Mouse (Mus musculus) hindbrain, embryonic 10.5 days (tissue): ENCODE measurements around the gene Fbxl7. TPM values are rescaled to one million over a fixed set of nuclear protein-coding genes. Genes with fewer than 3 reads are reported as not detected.

Source experiments
- DNase-seq: peaks from one replicate; pipeline ENCODE4 v3.0.0-alpha.2; 2017; ENCODE audit warnings: low spot score
- H3K27ac ChIP-seq: fragments of 300-500 bp; sonication (generic); 2 replicates; pipeline ENCODE4 v1.5.1; 2016; ENCODE audit warnings: mild to moderate bottlenecking, moderate library complexity
- H3K27me3 ChIP-seq: fragments of 300-500 bp; sonication (generic); 2 replicates; pipeline ENCODE4 v1.6.1; 2016; ENCODE audit warnings: mild to moderate bottlenecking; ENCODE audit not compliant: poor library complexity, insufficient read depth, severe bottlenecking
- H3K36me3 ChIP-seq: fragments of 300-500 bp; sonication (generic); 2 replicates; pipeline ENCODE4 v1.6.1; 2016; ENCODE audit warnings: mild to moderate bottlenecking, moderate library complexity
- H3K4me1 ChIP-seq: fragments of 300-500 bp; sonication (generic); replicated peaks from 2 replicates; pipeline ENCODE4 v1.6.1; 2016; ENCODE audit warnings: mild to moderate bottlenecking
- H3K4me3 ChIP-seq: fragments of 300-500 bp; sonication (generic); 2 replicates; pipeline ENCODE4 v1.5.1; 2016; ENCODE audit warnings: mild to moderate bottlenecking, moderate library complexity
- H3K9me3 ChIP-seq: fragments of 300-500 bp; sonication (generic); 2 replicates; pipeline ENCODE4 v1.6.1; 2016; ENCODE audit warnings: mild to moderate bottlenecking, moderate library complexity
- WGBS: fragments of 180-500 bp; shearing (Covaris S2); methylation state at CpG from one replicate; pipeline ENCODE4 v1.1.7; 2016; 5-methylcytosine and 5-hydroxymethylcytosine counted together
- polyA plus RNA-seq: library from polyadenylated mRNA; unstranded; fragments of >200 nt; fragmentation: Nextera tagmentation; extraction: Ambion mirVana; gene quantifications from 2 replicates; pipeline ENCODE4 v1.2.1, GENCODE M21; 2016

Fbxl7 gene
- polyA plus RNA-seq: 13.8 and 14.7 TPM in 2 replicates

DNA sequence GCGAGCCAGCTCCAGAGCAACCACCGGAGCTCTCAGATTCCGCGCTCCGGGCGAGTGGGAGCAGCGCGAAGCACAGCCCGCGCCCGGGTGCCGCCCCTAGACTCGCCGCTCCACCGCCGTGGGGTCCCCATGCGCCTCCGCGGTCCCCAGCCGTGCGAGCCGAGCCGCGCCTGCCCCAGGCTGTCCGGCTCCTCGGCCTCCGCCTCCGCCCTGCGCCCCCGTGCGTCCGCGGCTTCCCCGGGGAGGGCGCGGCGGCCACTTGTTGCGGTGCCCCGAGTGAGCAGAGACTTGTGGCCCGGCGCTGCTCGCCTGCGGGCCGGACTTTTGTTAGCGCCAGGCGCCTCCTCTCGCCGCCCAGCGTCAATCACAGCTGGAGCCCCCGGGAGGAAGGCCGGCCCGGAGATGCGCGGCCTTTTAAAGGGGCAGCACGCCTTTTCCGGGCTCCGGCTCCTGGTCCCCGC is at the start of gene Fbxl7:
TSS of gene Fbxl7 (minus strand) at position 330 of the 461 bp plus-strand sequence.
- Histone ChIP-seq H3K27me3 (no peaks in the 10 kb centered on the region; the same call in 1 of the 2 replicates), H3K27ac (peak within 1 kb of the TSS; percentile 97), H3K4me3 (peak within 1 kb of the TSS; percentile 90), H3K4me1 (peaks cover 21% of the 10 kb centered on the region), H3K9me3 (no peaks in the 10 kb centered on the region), H3K36me3 (no peaks in the 10 kb centered on the region)
- WGBS: under 1% methylated on average over 55 of the region's 58 CpGs
- peak; percentile 89 for DNase-seq

DNA sequence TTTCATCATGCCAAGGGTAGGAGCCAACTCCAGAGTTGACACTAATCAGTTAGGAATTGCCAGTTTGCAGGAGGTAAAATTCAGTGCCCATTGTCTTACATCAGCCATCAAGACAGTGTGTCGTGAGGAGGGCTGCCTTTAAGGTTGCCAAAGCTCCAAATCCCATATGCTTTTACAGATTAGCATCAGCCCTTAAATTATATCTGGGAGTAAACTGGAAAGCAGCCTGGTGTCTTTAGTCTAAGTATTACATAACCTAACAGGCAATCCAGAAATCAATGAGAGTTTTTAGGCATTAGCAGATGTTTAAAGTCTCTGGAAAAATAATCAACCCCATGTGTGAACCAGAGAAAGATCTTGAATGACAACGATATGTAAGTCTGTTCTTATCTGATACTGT is 26.6 kb upstream of the Fbxl7 start:
- Histone ChIP-seq H3K4me1 (0 out of 2 replicates have a peak, but pooled peaks cover 2% of the 10 kb centered on the region), H3K4me3 (no peak overlapping the region), H3K9me3 (no peaks in the 10 kb centered on the region), H3K27me3 (no peaks in the 10 kb centered on the region), H3K36me3 (no peaks in the 10 kb centered on the region), H3K27ac (no peak overlapping the region)
- no peak for DNase-seq
- 91% methylated on average over 2 of the region's 2 CpGs for WGBS

DNA sequence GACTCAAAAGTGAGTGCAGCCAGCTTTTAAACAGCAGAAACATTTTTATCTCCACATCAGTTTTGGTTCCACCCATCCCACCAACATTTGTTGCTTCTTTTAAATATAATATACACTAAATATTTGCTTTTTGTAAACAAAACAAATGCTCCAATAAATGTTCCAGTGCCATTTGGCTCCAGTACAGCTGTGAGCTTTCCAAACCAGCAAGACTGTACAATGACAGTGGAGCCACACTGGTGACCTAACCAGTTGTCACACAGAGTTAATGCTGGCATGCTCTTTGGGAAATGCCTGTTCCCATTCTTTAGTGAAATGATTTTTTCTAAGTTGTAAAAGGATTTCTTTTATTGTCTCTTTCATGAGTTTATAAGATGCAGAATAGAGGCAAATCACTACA is 18.0 kb upstream of the Fbxl7 start:
- Histone ChIP-seq H3K4me1 (0 out of 2 replicates have a peak, but pooled peaks cover under 1% of the 10 kb centered on the region), H3K27me3 (no peaks in the 10 kb centered on the region), H3K36me3 (no peaks in the 10 kb centered on the region), H3K9me3 (peaks cover 3% of the 10 kb centered on the region), H3K27ac (no peak overlapping the region), H3K4me3 (no peak overlapping the region)
- DNase-seq: no peak

DNA sequence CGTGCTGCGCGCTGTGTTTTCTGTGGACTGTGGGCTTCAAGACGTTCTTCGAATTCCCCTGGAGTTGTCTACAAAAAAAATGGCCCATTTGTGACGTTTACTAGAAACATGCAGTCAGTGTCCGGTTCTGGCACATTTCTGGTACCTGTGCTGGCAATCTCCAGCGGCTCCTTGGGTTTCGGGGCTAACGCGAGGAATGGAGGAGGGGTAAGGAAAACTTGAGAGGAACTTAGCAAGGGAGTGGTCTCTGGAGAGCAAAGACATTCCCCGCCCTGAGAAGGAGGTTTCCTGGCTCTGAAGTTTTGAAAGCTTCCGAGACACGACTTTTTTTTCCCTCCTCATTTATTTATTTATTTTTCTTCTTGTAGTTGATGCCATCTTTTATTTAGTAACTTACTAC is 381 bp upstream of the Fbxl7 start:
- H3K9me3 ChIP-seq: no peaks in the 10 kb centered on the region
- under 1% methylated on average over 14 of the region's 14 CpGs for WGBS
- no peaks in the 10 kb centered on the region; the same call in 1 of the 2 replicates for H3K27me3 ChIP-seq
- peak overlapping the region; percentile 90 for H3K4me3 ChIP-seq
- peak overlapping the region; percentile 97 for H3K27ac ChIP-seq
- DNase-seq: no peak
- no peaks in the 10 kb centered on the region for H3K36me3 ChIP-seq
- H3K4me1 ChIP-seq: peaks cover 21% of the 10 kb centered on the region

DNA sequence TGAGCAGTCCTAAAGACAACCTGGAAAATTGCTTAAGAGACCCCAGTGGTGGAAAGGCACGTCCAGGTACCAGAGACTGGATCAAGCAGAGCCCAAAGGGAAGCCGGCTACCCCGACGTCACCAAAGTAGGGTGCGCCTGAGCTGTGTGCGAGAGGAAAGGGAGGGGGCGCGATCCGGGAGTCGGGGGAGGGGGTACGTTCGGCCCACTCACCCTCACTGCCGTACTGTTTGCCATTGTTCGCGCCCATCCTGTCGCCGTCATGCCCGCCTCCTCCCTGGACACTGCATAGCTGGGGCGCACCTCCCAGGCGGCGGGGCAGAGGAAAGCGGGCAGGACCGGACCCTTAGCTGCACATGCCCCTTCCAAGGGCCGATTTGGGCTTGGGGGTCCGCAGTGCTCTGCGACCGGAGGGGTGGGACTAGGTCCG is 565 bp downstream of the Fbxl7 start:
- 0% methylated on average over 28 of the region's 28 CpGs for WGBS

DNA sequence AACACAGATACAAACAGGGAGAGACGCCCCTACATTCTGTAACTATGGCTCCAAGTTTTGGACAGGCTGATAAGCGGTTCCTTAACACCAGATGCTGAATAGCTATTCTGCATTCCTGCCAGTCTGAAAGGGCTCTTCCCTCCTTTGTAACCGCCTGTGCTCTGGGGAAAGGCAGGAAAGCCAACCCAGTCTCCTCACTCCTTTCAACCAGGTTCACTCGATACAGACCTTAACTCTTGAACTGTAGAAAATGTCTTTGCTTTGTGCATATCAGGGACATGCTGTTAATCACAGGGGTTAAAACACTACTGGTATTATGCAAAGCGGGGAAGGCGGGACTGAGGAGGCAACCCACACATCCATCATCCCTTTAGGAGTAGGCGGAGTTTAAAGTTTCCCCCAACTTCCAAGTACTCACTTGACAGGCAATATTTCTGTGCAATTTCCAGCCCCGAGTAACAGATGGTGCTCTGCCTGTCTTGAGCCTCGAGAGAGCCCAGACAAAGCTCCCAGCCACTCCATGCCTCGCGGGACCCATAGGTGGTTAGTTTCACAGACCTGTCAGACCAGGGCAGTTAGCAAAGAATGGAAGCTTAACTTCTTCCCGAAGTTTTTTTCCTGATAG is 1.2 kb downstream of the Fbxl7 start:
- H3K27ac ChIP-seq: peak overlapping the region; percentile 97
- peak overlapping the region; percentile 90 for H3K4me3 ChIP-seq
- no peaks in the 10 kb centered on the region for H3K36me3 ChIP-seq
- no peaks in the 10 kb centered on the region for H3K9me3 ChIP-seq
- H3K4me1 ChIP-seq: peaks cover 21% of the 10 kb centered on the region
- DNase-seq: peak; percentile 61
- H3K27me3 ChIP-seq: no peaks in the 10 kb centered on the region; the same call in 1 of the 2 replicates
- WGBS: 3% methylated on average over 12 of the region's 12 CpGs

More for the DNA sequence above, 565 bp downstream of the Fbxl7 start:
- H3K27me3 ChIP-seq: no peaks in the 10 kb centered on the region; the same call in 1 of the 2 replicates
- DNase-seq: peak; percentile 75
- peaks cover 21% of the 10 kb centered on the region for H3K4me1 ChIP-seq
- no peaks in the 10 kb centered on the region for H3K9me3 ChIP-seq
- no peaks in the 10 kb centered on the region for H3K36me3 ChIP-seq
- peak overlapping the region; percentile 90 for H3K4me3 ChIP-seq
- H3K27ac ChIP-seq: peak overlapping the region; percentile 97

DNA sequence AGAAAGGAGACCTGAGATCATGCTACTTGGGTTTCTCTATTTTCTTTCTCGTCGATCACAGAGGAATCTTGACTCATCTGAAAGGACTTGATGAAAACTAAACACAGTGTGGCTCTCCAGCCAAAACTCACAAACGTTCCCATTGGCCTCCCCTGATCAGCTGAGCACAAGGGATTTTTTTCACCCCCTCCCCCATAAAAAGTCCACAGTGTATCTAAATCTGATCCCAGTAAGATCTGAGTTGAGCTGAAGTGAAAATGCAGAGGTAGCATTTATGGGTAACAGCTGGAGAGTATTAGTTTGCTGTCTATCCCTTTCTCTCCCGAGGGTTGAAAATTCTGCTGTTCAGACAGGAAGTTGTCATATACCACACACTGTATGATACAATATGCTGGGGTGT is 2.2 kb downstream of the Fbxl7 start:
- H3K4me1 ChIP-seq: peaks cover 21% of the 10 kb centered on the region
- peak overlapping the region; percentile 90 for H3K4me3 ChIP-seq
- H3K27ac ChIP-seq: no peak overlapping the region
- WGBS: 59% methylated on average over 4 of the region's 4 CpGs
- no peaks in the 10 kb centered on the region; the same call in 1 of the 2 replicates for H3K27me3 ChIP-seq
- DNase-seq: no peak
- no peaks in the 10 kb centered on the region for H3K36me3 ChIP-seq
- no peaks in the 10 kb centered on the region for H3K9me3 ChIP-seq

DNA sequence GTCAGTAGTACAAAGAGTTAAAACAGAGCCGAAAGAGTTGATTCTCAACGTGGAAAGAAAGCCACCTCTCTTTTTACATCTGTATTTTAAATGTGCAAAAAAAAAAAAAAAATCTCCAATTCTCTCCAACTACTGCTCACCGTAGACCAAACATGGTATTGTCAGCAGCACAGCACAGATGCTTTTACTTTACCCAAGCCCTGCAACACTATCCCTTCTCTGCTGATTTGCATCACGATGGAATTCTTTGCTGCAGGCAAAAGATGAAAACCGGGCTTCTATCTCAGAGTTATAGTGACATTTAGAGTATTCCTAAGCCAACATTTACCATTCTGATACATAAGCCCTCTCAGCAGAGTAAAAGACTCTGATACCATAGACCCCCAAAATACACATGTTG is 5.4 kb downstream of the Fbxl7 start:
- DNase-seq: no peak
- WGBS: 64% methylated on average over 5 of the region's 5 CpGs

DNA sequence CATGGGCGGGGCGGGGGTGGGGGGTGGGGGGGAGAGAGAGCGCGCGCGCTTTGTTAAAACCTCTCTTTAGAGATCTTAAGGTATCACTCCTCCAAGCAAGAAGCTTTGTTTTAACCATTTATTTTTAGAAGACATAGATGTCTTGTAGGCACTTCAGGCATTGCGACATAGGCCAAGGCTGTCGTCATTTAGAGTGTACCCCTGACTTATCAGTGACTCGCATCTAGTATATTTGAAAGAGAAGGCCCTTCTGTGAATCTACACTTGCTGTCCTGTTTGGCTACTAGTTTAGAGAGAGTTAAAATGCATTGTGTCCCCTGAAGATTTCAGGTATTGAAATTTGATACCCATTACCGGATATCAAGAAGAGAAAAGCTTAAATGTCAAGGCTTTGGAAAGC is 7.2 kb downstream of the Fbxl7 start:
- Histone ChIP-seq H3K27me3 (no peaks in the 10 kb centered on the region), H3K27ac (no peak overlapping the region), H3K9me3 (no peaks in the 10 kb centered on the region), H3K4me3 (no peak overlapping the region), H3K36me3 (no peaks in the 10 kb centered on the region), H3K4me1 (peaks cover 7% of the 10 kb centered on the region)
- WGBS: 66% methylated on average over 10 of the region's 10 CpGs
- no peak for DNase-seq

More for the DNA sequence above, 5.4 kb downstream of the Fbxl7 start:
- Histone ChIP-seq H3K36me3 (no peaks in the 10 kb centered on the region), H3K27ac (no peak overlapping the region), H3K27me3 (no peaks in the 10 kb centered on the region), H3K4me3 (no peak overlapping the region), H3K4me1 (peaks cover 21% of the 10 kb centered on the region), H3K9me3 (no peaks in the 10 kb centered on the region)

DNA sequence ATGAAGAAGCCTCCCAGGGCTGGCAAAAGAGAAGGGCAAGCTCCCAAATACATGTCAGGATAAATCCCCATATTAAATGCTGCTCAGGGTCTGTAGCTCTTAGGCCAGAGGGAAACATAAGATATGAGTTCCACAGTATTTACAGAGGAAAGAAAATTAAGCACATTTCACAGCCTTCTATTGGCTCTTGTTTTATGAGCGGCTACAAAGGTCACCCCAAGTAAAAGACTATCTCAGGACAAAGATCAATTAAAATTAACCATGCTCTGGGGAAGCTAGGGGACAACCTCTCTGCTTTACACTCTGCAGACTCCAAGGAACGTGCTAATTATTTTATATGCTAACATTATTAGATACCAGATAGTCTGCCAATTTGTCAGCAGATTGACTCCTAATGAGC is 9.4 kb downstream of the Fbxl7 start:
- H3K4me3 ChIP-seq: no peak overlapping the region
- 91% methylated on average over 2 of the region's 2 CpGs for WGBS

DNA sequence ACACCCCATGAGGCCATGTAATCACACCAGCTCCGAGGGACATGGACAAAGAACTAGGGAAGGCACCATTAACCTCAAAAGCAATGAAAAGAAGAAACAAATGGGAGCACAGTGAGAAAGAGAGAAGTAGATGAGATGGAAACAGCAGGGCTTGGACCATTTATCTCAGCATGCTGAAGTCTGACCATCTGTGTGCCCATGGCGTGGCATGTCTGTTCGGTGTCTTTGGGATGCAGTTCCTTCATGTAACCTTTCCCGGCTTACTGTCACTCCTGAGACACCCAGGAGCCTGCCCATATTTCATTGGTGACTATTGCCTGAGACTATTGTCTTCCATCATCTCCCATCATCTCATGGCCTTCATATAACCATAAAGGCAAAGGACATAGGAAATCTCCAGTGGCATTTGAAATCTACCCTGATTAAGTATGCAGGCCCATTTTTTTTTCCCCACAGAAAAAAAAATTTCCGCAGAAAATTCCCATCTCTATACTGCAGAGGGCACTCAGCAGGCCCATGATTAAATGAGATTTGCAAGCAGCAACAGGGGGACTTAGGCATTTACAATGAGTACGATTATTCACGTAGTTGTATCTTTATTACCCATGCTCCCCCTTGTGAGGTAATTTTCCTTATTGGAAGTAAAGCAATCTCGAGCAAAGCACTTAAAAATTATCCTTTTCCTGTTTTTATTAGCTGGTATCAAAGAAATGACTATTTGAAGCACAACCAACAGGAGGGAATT is 15.0 kb downstream of the Fbxl7 start:
- no peaks in the 10 kb centered on the region for H3K27me3 ChIP-seq
- 84% methylated on average over 8 of the region's 8 CpGs for WGBS

More for the DNA sequence above, 9.4 kb downstream of the Fbxl7 start:
- no peaks in the 10 kb centered on the region for H3K36me3 ChIP-seq
- H3K27me3 ChIP-seq: no peaks in the 10 kb centered on the region
- no peak for DNase-seq
- no peaks in the 10 kb centered on the region for H3K9me3 ChIP-seq
- no peak overlapping the region for H3K27ac ChIP-seq
- no peaks in the 10 kb centered on the region for H3K4me1 ChIP-seq

DNA sequence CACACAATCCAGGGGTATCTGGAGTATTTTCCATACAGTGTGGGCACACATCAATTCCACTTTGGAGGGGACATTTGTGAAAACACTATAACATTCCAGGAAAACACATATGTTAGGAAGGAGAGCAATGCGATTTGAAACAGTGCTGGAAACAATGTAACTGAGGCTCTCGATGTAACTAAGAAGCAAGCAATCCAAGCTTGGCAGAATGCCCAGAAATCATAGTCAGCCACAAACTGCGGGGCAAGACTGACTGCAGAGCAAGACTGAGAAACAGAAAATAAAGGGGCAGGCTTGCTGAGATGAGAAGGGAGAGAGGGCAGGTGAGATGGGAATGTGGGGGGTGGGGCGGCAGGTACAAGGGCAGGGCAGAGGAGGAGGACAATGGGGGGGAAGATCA is 19.7 kb downstream of the Fbxl7 start:
- no peaks in the 10 kb centered on the region for H3K27me3 ChIP-seq
- 61% methylated on average over 4 of the region's 4 CpGs for WGBS

More for the DNA sequence above, 15.0 kb downstream of the Fbxl7 start:
- Histone ChIP-seq H3K27ac (no peak overlapping the region), H3K4me3 (no peak overlapping the region), H3K9me3 (no peaks in the 10 kb centered on the region), H3K36me3 (no peaks in the 10 kb centered on the region), H3K4me1 (no peaks in the 10 kb centered on the region)
- no peak for DNase-seq

DNA sequence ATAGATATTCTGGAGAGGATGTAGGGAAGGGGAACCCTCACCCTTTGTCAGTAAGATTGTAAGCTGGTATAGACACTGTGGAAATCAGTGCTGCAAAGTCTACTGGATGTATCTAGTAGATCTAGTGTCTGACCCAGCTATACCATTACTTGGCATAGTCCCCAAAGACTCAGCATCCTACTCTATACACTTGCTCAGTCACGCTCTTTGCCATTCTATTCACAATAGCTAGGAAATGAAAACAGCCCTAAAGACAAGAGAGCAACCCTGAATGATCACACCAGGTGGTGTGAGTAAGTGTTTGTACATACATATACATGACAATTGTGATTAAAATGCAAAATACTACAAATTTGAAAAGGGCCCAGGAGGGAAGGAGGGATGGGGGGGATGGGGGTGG is 23.1 kb downstream of the Fbxl7 start:
- Histone ChIP-seq H3K4me1 (peaks cover 18% of the 10 kb centered on the region), H3K27me3 (no peaks in the 10 kb centered on the region), H3K9me3 (no peaks in the 10 kb centered on the region), H3K36me3 (no peaks in the 10 kb centered on the region), H3K4me3 (no peak overlapping the region), H3K27ac (no peak overlapping the region)
- WGBS: 49% methylated on average over 1 of the region's 1 CpGs
- DNase-seq: no peak

More for the DNA sequence above, 19.7 kb downstream of the Fbxl7 start:
- peaks cover 15% of the 10 kb centered on the region for H3K4me1 ChIP-seq
- DNase-seq: no peak
- H3K9me3 ChIP-seq: no peaks in the 10 kb centered on the region
- no peak overlapping the region for H3K27ac ChIP-seq
- H3K4me3 ChIP-seq: no peak overlapping the region
- no peaks in the 10 kb centered on the region for H3K36me3 ChIP-seq
